Mouse (Mus musculus): ENCODE data around the gene Spata32.

The Spata32 gene

GRCm38 (mm10) chr11:103217790-103218516 lies at the start of gene Spata32:
Gene Spata32, minus strand, starts transcription at chr11:103218432.
- peak; percentile 78 for DNase-seq (ENCODE audit: low spot score in 2 of 2)

GRCm38 (mm10) chr11:103267346-103268219 lies 49.4 kb upstream of the Spata32 start, which contains the start of gene Map3k14:
Gene Map3k14, minus strand, starts transcription at chr11:103267472.
- peak; percentile 99 for DNase-seq (ENCODE audit: low spot score in 2 of 2)

- DNase-seq (ENCODE audit: low spot score in 2 of 2), result peak in 1 of 2 experiments; percentile 55
These were observed 48.6 kb upstream of the Spata32 start for GRCm38 (mm10) chr11:103266729-103267345.

GRCm38 (mm10) chr11:103265856-103266255 lies 47.6 kb upstream of the Spata32 start:
- DNase-seq (ENCODE audit: low spot score in 2 of 2), result no peak

- DNase-seq (ENCODE audit: low spot score in 2 of 2), result no peak
These were observed 47.0 kb upstream of the Spata32 start for GRCm38 (mm10) chr11:103265211-103265610.

GRCm38 (mm10) chr11:103264427-103265005 lies 46.3 kb upstream of the Spata32 start:
- peak; percentile 35 to 48 for DNase-seq (ENCODE audit: low spot score in 2 of 2)

- DNase-seq (ENCODE audit: low spot score in 2 of 2), result no peak
These were observed 45.3 kb upstream of the Spata32 start for GRCm38 (mm10) chr11:103263551-103263950.

GRCm38 (mm10) chr11:103262412-103263267 lies 44.4 kb upstream of the Spata32 start:
- peak; percentile 61 to 66 for DNase-seq (ENCODE audit: low spot score in 2 of 2)

GRCm38 (mm10) chr11:103261671-103262411 lies 43.6 kb upstream of the Spata32 start:
- DNase-seq (ENCODE audit: low spot score in 2 of 2), result no peak

GRCm38 (mm10) chr11:103260515-103261192 lies 42.4 kb upstream of the Spata32 start:
- DNase-seq (ENCODE audit: low spot score in 2 of 2), result no peak

- no peak for DNase-seq (ENCODE audit: low spot score in 2 of 2)
These were observed 41.8 kb upstream of the Spata32 start for GRCm38 (mm10) chr11:103260034-103260433.

- no peak for DNase-seq (ENCODE audit: low spot score in 2 of 2)
These were observed 39.8 kb upstream of the Spata32 start for GRCm38 (mm10) chr11:103257938-103258481.

- no peak for DNase-seq (ENCODE audit: low spot score in 2 of 2)
These were observed 35.4 kb upstream of the Spata32 start for GRCm38 (mm10) chr11:103253605-103254004.

- no peak for DNase-seq (ENCODE audit: low spot score in 2 of 2)
These were observed 34.1 kb upstream of the Spata32 start for GRCm38 (mm10) chr11:103252380-103252779.

GRCm38 (mm10) chr11:103250324-103250723 lies 32.1 kb upstream of the Spata32 start:
- no peak for DNase-seq (ENCODE audit: low spot score in 2 of 2)

GRCm38 (mm10) chr11:103249509-103249908 lies 31.3 kb upstream of the Spata32 start:
- DNase-seq (ENCODE audit: low spot score in 2 of 2), result no peak

GRCm38 (mm10) chr11:103248837-103249236 lies 30.6 kb upstream of the Spata32 start:
- no peak for DNase-seq (ENCODE audit: low spot score in 2 of 2)

- no peak for DNase-seq (ENCODE audit: low spot score in 2 of 2)
These were observed 29.4 kb upstream of the Spata32 start for GRCm38 (mm10) chr11:103247504-103248177.

All from thymus, postnatal 10 days (tissue).